Mouse (Mus musculus) intestine, postnatal 0 days (tissue): ENCODE measurements around the gene Fgfr1op. TPM values are rescaled to one million over a fixed set of nuclear protein-coding genes. Genes with fewer than 3 reads are reported as not detected.
"Not testable (repeated sequence)": the region's sequence is repeated elsewhere in the genome, so short reads cannot be mapped to it uniquely, and the experiment has no call there.

Experiments used
- ATAC-seq: fragments of 200-750 bp; cut with Nextera tagmentation; 2 replicates; pipeline ENCODE4 v1.8.0; 2017; ENCODE audit warnings: mild to moderate bottlenecking, moderate TSS enrichment, moderate library complexity
- H3K27ac ChIP-seq: fragments of 300-500 bp; sonication (generic); 2 replicates; pipeline ENCODE4 v1.5.1; 2014; ENCODE audit warnings: mild to moderate bottlenecking, low read depth, low read length, moderate library complexity
- H3K27me3 ChIP-seq: fragments of 300-500 bp; sonication (generic); replicated peaks from 2 replicates; pipeline ENCODE4 v1.6.1; 2014; ENCODE audit warnings: low read length, mixed read lengths; ENCODE audit not compliant: control insufficient read depth, insufficient read depth
- H3K36me3 ChIP-seq: fragments of 300-500 bp; sonication (generic); 2 replicates; pipeline ENCODE4 v1.6.1; 2014; ENCODE audit warnings: mild to moderate bottlenecking, moderate library complexity; ENCODE audit not compliant: control insufficient read depth, insufficient read depth
- H3K4me1 ChIP-seq: fragments of 300-500 bp; sonication (generic); replicated peaks from 2 replicates; pipeline ENCODE4 v1.6.1; 2014; ENCODE audit warnings: antibody characterized with exemption, low read length, mixed read lengths; ENCODE audit not compliant: control insufficient read depth, insufficient read depth
- H3K4me2 ChIP-seq: fragments of 300-500 bp; sonication (generic); replicated peaks from 2 replicates; pipeline ENCODE4 v1.6.1; 2014; ENCODE audit warnings: low read depth, mild to moderate bottlenecking, moderate library complexity
- H3K4me3 ChIP-seq: fragments of 300-500 bp; sonication (generic); 2 replicates; pipeline ENCODE4 v1.5.1; 2014; ENCODE audit warnings: low read depth, low read length
- H3K9ac ChIP-seq: fragments of 300-500 bp; sonication (generic); 2 replicates; pipeline ENCODE4 v1.6.1; 2014; ENCODE audit warnings: mild to moderate bottlenecking, low read depth, low read length
- H3K9me3 ChIP-seq: fragments of 300-500 bp; sonication (generic); 2 replicates; pipeline ENCODE4 v1.6.1; 2016; ENCODE audit warnings: mixed run types; ENCODE audit not compliant: control insufficient read depth
- CTCF ChIP-seq: sonication (generic); IDR thresholded peaks from 2 replicates; pipeline ENCODE4 v1.5.1; 2016; ENCODE audit warnings: low read depth, mild to moderate bottlenecking, control low read depth, antibody characterized with exemption, moderate library complexity
- WGBS: fragments of 180-500 bp; shearing (Covaris S2); extraction: QIAGEN DNeasy Blood & Tissue Kit; methylation state at CpG from one replicate; pipeline ENCODE4 v1.1.7; 2014; 5-methylcytosine and 5-hydroxymethylcytosine counted together
- polyA plus RNA-seq: library from polyadenylated mRNA; unstranded; fragments of >200 nt; fragmentation: Nextera tagmentation; extraction: Ambion mirVana; gene quantifications from 2 replicates; pipeline ENCODE4 v1.2.1, GENCODE M21; 2015

Gene Fgfr1op
- polyA plus RNA-seq, 1 experiment from 2014 or later: 12.4 TPM

- not testable (repeated sequence) for H3K4me3 ChIP-seq, ATAC-seq, H3K4me2 ChIP-seq, H3K9me3 ChIP-seq, H3K27me3 ChIP-seq, H3K36me3 ChIP-seq, H3K27ac ChIP-seq, H3K4me1 ChIP-seq, H3K9ac ChIP-seq
- 34% methylated on average over 3 of the region's 3 CpGs for WGBS
- peak; percentile 59 for TF ChIP-seq CTCF
These were observed 4.3 kb upstream of the Fgfr1op start for GRCm38 (mm10) chr17:8160969-8161368.

- H3K27me3 ChIP-seq, H3K9me3 ChIP-seq, H3K4me1 ChIP-seq, H3K27ac ChIP-seq: not testable (repeated sequence)
- Histone ChIP-seq H3K4me2 (peak overlapping the region; percentile 51), H3K9ac (peak overlapping the region; percentile 26; the same call in 1 of the 2 replicates), H3K36me3 (peaks cover 11% of the 10 kb centered on the region), H3K4me3 (peak overlapping the region; percentile 45)
- peak; percentile 53 for ATAC-seq
- under 1% methylated on average over 34 of the region's 42 CpGs for WGBS
These were observed 276 bp downstream of the Fgfr1op start for GRCm38 (mm10) chr17:8165608-8165945.

- not testable (repeated sequence) for H3K9me3 ChIP-seq, ATAC-seq, H3K27ac ChIP-seq, H3K27me3 ChIP-seq, H3K4me1 ChIP-seq, H3K9ac ChIP-seq
- WGBS: 1% methylated on average over 11 of the region's 11 CpGs
- Histone ChIP-seq H3K4me3 (peak overlapping the region; percentile 45), H3K36me3 (peaks cover 15% of the 10 kb centered on the region), H3K4me2 (peak overlapping the region; percentile 51)
These were observed 676 bp downstream of the Fgfr1op start for GRCm38 (mm10) chr17:8165977-8166376.

- Histone ChIP-seq H3K4me2 (peak overlapping the region; percentile 51), H3K36me3 (peaks cover 18% of the 10 kb centered on the region)
- H3K4me3 ChIP-seq, ATAC-seq, H3K27ac ChIP-seq, H3K9ac ChIP-seq, H3K4me1 ChIP-seq, H3K9me3 ChIP-seq, H3K27me3 ChIP-seq: not testable (repeated sequence)
- 13% methylated on average over 1 of the region's 3 CpGs for WGBS
These were observed 1.2 kb downstream of the Fgfr1op start for GRCm38 (mm10) chr17:8166454-8166853.

- not testable (repeated sequence) for ATAC-seq, H3K9me3 ChIP-seq
- 86% methylated on average over 5 of the region's 8 CpGs for WGBS
These were observed 2.1 kb downstream of the Fgfr1op start for GRCm38 (mm10) chr17:8167436-8167835.

GRCm38 (mm10) chr17:8170331-8170730 lies 5.0 kb downstream of the Fgfr1op start:
- Histone ChIP-seq H3K4me1 (no peaks in the 10 kb centered on the region), H3K27me3 (no peaks in the 10 kb centered on the region), H3K4me3 (no peak overlapping the region), H3K9ac (no peak overlapping the region), H3K9me3 (no peaks in the 10 kb centered on the region), H3K27ac (no peak overlapping the region), H3K36me3 (peaks cover 42% of the 10 kb centered on the region), H3K4me2 (no peak overlapping the region)
- no peak for ATAC-seq
- WGBS: 75% methylated on average over 7 of the region's 7 CpGs
- TF ChIP-seq CTCF: no peak

More at GRCm38 (mm10) chr17:8167436-8167835, 2.1 kb downstream of the Fgfr1op start:
- H3K9ac ChIP-seq, H3K27me3 ChIP-seq, H3K4me1 ChIP-seq, H3K27ac ChIP-seq, H3K4me2 ChIP-seq, H3K4me3 ChIP-seq: not testable (repeated sequence)
- H3K36me3 ChIP-seq: peaks cover 23% of the 10 kb centered on the region

GRCm38 (mm10) chr17:8171081-8171480 lies 5.8 kb downstream of the Fgfr1op start:
- Histone ChIP-seq H3K4me2 (no peak overlapping the region), H3K27me3 (no peaks in the 10 kb centered on the region), H3K27ac (no peak overlapping the region), H3K9me3 (no peaks in the 10 kb centered on the region), H3K36me3 (peaks cover 49% of the 10 kb centered on the region), H3K9ac (no peak overlapping the region), H3K4me3 (no peak overlapping the region), H3K4me1 (no peaks in the 10 kb centered on the region)
- WGBS: 44% methylated on average over 4 of the region's 4 CpGs
- TF ChIP-seq CTCF: no peak
- no peak for ATAC-seq
